Mouse (Mus musculus): ENCODE measurements around the gene Foxe3. TPM values are rescaled to one million over a fixed set of nuclear protein-coding genes. Genes with fewer than 3 reads are reported as not detected.

Gene Foxe3
- polyA plus RNA-seq, 1 experiment from 2014 or later, result not detected

DNA sequence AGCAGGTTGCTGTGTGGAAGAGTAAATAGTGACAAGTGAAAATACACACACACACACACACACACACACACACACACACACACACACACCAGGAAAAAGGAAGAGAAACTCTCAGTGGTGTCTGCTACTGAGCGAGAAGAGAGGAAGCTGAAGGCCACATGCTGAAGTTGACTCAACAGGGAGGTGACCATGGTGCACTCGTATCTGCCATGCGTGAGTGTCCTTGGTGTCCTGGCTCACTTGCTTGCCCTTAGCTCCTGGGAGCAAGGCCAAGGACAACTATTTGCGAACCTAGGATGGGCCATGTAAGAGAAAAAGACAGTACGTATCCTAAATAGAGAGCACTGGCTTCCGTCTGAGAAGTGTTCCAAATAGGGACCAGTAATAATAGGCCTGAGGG, 8.4 kb upstream of the Foxe3 start:
- WGBS, result 84% methylated on average over 6 of the region's 6 CpGs
- no peak overlapping the region for H3K4me2 ChIP-seq (ENCODE audit: low read depth, low read length)

DNA sequence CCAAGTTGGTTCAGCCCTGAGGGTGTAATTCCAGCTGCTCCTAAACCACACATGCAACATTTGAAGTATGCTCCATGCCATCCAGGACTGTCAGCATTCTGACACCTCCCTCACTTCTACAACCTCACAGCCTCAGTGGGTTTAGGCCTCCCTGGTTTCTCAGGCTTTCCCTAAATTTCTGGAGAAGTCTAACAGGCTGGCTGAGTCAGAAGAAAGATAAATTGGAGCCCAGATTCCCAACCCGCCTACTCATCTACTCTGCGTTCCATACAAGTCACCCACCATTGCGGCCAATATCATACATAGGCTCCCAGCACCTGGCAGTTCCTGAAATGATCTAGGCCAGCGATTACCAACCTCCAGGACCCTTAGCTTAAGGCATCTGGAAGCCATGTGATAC, 6.9 kb upstream of the Foxe3 start:
- ATAC-seq (ENCODE audit: low read depth), result no peak
- H3K4me3 ChIP-seq (ENCODE audit: low read depth, low read length), result no peak overlapping the region
- no peaks in the 10 kb centered on the region for H3K4me1 ChIP-seq (ENCODE audit: control insufficient read depth, insufficient read depth, low read length)
- no peaks in the 10 kb centered on the region for H3K36me3 ChIP-seq (ENCODE audit: control insufficient read depth, insufficient read depth, low read length)
- H3K27me3 ChIP-seq (ENCODE audit: control insufficient read depth, insufficient read depth, low read length), result peaks cover 12% of the 10 kb centered on the region
- no peak overlapping the region for H3K27ac ChIP-seq (ENCODE audit: low read depth, low read length)
- H3K9me3 ChIP-seq (ENCODE audit: control insufficient read depth, low read length), result no peaks in the 10 kb centered on the region
- no peak overlapping the region for H3K4me2 ChIP-seq (ENCODE audit: low read depth, low read length)
- 89% methylated on average over 4 of the region's 4 CpGs for WGBS
- H3K9ac ChIP-seq (replicated peaks; ENCODE audit: low read depth, low read length), result no peak overlapping the region

More for the DNA sequence above, 8.4 kb upstream of the Foxe3 start:
- no peaks in the 10 kb centered on the region for H3K9me3 ChIP-seq (ENCODE audit: control insufficient read depth, low read length)
- H3K9ac ChIP-seq (replicated peaks; ENCODE audit: low read depth, low read length), result no peak overlapping the region
- no peak for ATAC-seq (ENCODE audit: low read depth)
- no peak overlapping the region for H3K4me3 ChIP-seq (ENCODE audit: low read depth, low read length)
- H3K27ac ChIP-seq (ENCODE audit: low read depth, low read length), result no peak overlapping the region
- H3K4me1 ChIP-seq (ENCODE audit: control insufficient read depth, insufficient read depth, low read length), result no peaks in the 10 kb centered on the region
- H3K36me3 ChIP-seq (ENCODE audit: control insufficient read depth, insufficient read depth, low read length), result no peaks in the 10 kb centered on the region
- peaks cover 4% of the 10 kb centered on the region for H3K27me3 ChIP-seq (ENCODE audit: control insufficient read depth, insufficient read depth, low read length)

DNA sequence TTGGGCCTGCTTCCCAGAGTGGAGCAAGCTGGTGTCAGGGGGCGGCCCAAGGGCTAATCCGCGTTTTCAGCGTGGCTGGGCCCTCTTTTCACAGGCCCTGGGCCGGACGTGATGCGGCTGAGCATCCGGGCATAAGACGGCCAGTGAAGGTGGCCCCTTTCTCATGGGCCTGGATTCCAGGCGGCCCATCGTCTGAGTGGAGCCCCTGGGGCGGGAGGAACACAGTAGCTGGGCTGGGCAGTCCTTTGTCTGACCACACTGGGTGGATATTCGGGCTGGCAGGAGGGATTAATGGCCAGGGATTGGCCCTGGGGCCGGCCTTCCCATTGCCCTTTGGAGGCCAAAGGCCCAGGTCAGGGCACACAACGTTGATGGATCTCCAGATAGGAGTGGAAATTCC, 3.3 kb upstream of the Foxe3 start:
- H3K27ac ChIP-seq (ENCODE audit: low read depth, low read length), result no peak overlapping the region
- no peak overlapping the region for H3K9ac ChIP-seq (replicated peaks; ENCODE audit: low read depth, low read length)
- no peaks in the 10 kb centered on the region for H3K9me3 ChIP-seq (ENCODE audit: control insufficient read depth, low read length)
- no peak overlapping the region for H3K4me3 ChIP-seq (ENCODE audit: low read depth, low read length)
- no peak overlapping the region for H3K4me2 ChIP-seq (ENCODE audit: low read depth, low read length)
- 0 out of 2 replicates have a peak, but pooled peaks have one; percentile 26 for ATAC-seq (ENCODE audit: low read depth)
- peaks cover 47% of the 10 kb centered on the region for H3K27me3 ChIP-seq (ENCODE audit: control insufficient read depth, insufficient read depth, low read length)
- peaks cover 4% of the 10 kb centered on the region; the same call in 1 of the 2 replicates for H3K4me1 ChIP-seq (ENCODE audit: control insufficient read depth, insufficient read depth, low read length)
- WGBS, result 13% methylated on average over 15 of the region's 15 CpGs
- no peaks in the 10 kb centered on the region for H3K36me3 ChIP-seq (ENCODE audit: control insufficient read depth, insufficient read depth, low read length)

DNA sequence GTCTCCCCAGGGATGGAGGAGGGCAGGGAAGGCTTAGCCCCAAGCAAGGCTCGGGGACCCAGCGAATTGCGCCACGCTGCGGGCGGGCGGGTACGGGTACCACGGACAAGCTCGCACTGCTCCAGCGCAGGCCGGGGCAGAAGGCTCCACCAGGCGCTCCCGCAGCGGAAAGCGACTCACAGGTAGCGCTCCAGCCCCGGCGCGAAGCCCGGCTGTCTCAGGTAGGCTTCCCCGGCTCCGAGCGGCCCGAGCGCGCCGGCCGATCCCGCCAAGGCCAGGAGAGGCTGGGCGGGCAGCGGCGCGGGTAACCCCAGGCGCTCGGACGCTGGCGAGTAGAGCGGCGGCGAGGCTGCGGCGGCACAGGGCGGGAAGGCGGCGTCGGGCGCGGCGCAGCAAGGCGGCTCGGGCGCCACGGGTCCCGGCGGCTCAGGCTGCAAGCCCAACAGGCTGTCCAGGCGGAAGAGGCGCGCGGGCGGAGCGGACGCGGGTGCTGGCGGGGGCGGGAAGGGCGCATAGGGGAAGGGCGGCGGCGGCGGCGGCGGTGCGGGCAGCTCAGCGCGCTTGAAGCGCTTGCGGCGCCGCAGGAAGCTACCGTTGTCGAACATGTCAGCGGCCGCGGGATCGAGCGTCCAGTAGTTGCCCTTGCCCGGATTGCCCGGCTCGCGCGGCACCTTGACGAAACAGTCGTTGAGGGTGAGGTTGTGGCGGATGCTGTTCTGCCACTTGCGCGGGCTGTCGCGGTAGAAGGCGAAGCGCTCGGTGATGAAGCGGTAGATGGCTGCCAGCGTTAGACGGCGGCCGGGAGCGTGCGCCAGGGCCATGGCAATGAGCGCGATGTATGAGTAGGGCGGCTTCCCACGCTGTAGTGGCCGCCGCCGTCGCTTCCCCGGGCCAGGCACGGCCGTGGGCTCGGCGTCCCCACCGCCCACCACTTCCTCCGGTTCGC, 569 bp downstream of the Foxe3 start:
- 0 out of 2 replicates have a peak overlapping the region, but pooled peaks have one; percentile 28 for H3K9ac ChIP-seq (replicated peaks; ENCODE audit: low read depth, low read length)
- WGBS, result under 1% methylated on average over 88 of the region's 125 CpGs
- peaks cover 72% of the 10 kb centered on the region for H3K27me3 ChIP-seq (ENCODE audit: control insufficient read depth, insufficient read depth, low read length)
- ATAC-seq (ENCODE audit: low read depth), result peak; percentile 56
- H3K4me3 ChIP-seq (ENCODE audit: low read depth, low read length), result peak overlapping the region; percentile 28
- H3K4me2 ChIP-seq (ENCODE audit: low read depth, low read length), result peak overlapping the region; percentile 49
- peaks cover 4% of the 10 kb centered on the region; the same call in 1 of the 2 replicates for H3K4me1 ChIP-seq (ENCODE audit: control insufficient read depth, insufficient read depth, low read length)
- no peaks in the 10 kb centered on the region for H3K9me3 ChIP-seq (ENCODE audit: control insufficient read depth, low read length)
- H3K36me3 ChIP-seq (ENCODE audit: control insufficient read depth, insufficient read depth, low read length), result no peaks in the 10 kb centered on the region
- no peak overlapping the region for H3K27ac ChIP-seq (ENCODE audit: low read depth, low read length)

DNA sequence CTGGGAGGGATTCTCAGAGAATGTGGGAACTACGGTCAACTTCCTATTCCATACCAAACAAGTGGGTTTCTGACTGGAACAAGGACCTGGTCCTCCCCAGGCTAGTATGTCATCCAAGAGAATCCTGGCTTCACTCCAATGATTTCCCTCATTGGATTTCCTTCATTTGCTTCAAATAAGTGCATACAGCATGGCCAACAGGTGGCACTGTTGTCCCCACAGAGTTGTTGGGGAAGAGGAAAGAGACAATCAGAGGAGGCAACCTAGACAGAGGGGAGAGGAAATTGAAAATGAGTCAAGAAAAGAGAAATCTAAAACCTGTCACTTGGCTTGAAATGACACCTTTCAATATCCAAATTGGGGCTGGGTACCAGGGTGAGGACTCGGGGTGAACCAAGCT, 8.7 kb downstream of the Foxe3 start:
- Histone ChIP-seq H3K36me3 (ENCODE audit: control insufficient read depth, insufficient read depth, low read length) (no peaks in the 10 kb centered on the region), H3K9ac (replicated peaks; ENCODE audit: low read depth, low read length) (no peak overlapping the region), H3K9me3 (ENCODE audit: control insufficient read depth, low read length) (no peaks in the 10 kb centered on the region), H3K4me1 (ENCODE audit: control insufficient read depth, insufficient read depth, low read length) (no peaks in the 10 kb centered on the region), H3K4me2 (ENCODE audit: low read depth, low read length) (no peak overlapping the region), H3K27me3 (ENCODE audit: control insufficient read depth, insufficient read depth, low read length) (peaks cover 54% of the 10 kb centered on the region), H3K4me3 (ENCODE audit: low read depth, low read length) (no peak overlapping the region), H3K27ac (ENCODE audit: low read depth, low read length) (no peak overlapping the region)
- 44% methylated on average over 2 of the region's 2 CpGs for WGBS
- no peak for ATAC-seq (ENCODE audit: low read depth)

DNA sequence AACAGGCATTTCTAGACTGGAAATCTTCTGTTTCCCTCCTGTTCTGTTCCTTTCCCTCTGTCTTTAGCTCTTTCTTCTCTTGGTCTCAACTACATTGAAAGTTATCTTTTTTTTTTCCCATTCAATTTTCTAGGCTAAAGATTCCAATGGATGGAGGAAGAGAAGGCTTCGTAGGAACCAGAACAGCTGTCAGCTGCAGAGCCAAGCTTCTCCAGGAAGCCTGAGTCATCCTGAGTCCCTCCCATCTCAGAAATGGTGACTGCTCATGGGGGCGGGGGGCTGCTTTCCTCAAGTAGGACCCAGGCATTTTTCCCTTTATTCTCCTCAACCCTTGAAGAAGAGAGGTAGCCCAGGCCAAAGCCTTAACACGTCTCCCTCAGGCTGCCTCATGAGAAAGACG, 9.8 kb downstream of the Foxe3 start:
- Histone ChIP-seq H3K36me3 (ENCODE audit: control insufficient read depth, insufficient read depth, low read length) (no peaks in the 10 kb centered on the region), H3K4me3 (ENCODE audit: low read depth, low read length) (no peak overlapping the region), H3K9ac (replicated peaks; ENCODE audit: low read depth, low read length) (no peak overlapping the region), H3K9me3 (ENCODE audit: control insufficient read depth, low read length) (no peaks in the 10 kb centered on the region), H3K4me2 (ENCODE audit: low read depth, low read length) (no peak overlapping the region), H3K27me3 (ENCODE audit: control insufficient read depth, insufficient read depth, low read length) (peaks cover 56% of the 10 kb centered on the region), H3K4me1 (ENCODE audit: control insufficient read depth, insufficient read depth, low read length) (no peaks in the 10 kb centered on the region), H3K27ac (ENCODE audit: low read depth, low read length) (no peak overlapping the region)
- ATAC-seq (ENCODE audit: low read depth), result no peak
- 36% methylated on average over 4 of the region's 4 CpGs for WGBS

DNA sequence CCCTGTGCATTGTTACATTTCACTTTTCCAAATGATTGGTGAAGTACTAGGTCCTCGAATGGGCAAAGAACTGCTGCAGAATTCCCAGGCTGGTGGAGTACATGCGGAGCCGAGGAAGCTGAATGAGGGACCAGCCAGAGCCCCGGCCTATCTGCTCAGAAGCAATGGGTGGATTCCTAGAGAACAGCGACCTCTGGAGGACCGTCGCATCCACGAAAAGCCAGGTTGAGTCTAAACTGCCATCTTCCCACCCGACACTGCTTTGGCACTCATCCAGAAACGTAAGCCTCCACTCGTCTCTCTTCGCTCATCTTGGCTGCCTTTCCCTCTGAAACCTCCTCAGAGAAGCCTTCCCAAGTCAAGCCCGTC, 12.2 kb downstream of the Foxe3 start:
- Histone ChIP-seq H3K9me3 (ENCODE audit: control insufficient read depth, low read length) (no peaks in the 10 kb centered on the region), H3K4me2 (ENCODE audit: low read depth, low read length) (no peak overlapping the region), H3K27ac (ENCODE audit: low read depth, low read length) (no peak overlapping the region), H3K4me1 (ENCODE audit: control insufficient read depth, insufficient read depth, low read length) (no peaks in the 10 kb centered on the region), H3K27me3 (ENCODE audit: control insufficient read depth, insufficient read depth, low read length) (peaks cover 74% of the 10 kb centered on the region), H3K4me3 (ENCODE audit: low read depth, low read length) (no peak overlapping the region), H3K36me3 (ENCODE audit: control insufficient read depth, insufficient read depth, low read length) (no peaks in the 10 kb centered on the region), H3K9ac (replicated peaks; ENCODE audit: low read depth, low read length) (no peak overlapping the region)
- WGBS, result 0% methylated on average over 13 of the region's 13 CpGs
- ATAC-seq (ENCODE audit: low read depth), result peak; percentile 30; the same call in 1 of the 2 replicates

DNA sequence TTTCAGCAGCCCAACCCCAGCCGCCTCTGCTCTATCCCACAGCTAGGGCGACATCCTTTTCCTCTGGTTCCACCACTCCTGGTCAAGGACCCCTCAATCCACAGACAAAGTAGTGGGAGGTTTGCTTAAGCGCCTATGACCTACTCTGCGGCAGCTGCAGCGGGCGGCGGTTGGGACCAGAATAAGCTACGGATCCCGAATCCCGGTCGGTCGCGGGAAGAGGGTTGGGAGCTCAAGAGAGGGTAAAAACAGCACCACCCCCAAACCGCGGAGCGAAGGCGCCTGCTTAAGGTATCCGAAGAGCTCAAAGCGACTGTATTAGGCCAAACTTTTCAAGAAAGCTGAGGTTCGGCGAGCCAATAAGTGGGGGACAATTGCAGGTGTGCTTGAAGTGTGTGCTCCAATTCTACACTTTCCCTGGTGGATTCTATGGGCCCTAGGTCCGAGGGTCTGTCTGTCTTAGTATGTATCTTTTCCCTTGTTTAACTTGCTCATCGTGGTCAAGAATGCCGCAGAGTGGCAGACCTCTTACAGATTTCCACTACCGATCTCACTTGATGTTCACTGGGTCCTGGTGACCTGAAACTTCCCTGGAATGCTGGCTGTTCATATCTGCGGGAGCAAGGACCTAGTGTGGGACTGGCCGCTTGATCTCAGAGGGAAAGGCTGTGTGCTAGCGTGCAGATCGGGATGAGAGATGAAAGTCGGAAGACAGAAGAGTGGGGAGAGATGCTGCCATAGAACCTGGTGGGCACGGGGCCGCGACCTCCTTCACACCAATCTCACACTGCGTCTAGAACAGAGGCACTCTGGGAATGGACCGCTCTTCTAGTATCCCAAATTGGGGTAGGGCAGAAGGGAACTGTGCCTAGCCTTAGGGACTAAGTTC, 12.9 kb downstream of the Foxe3 start:
- no peak overlapping the region for H3K4me2 ChIP-seq (ENCODE audit: low read depth, low read length)
- H3K4me3 ChIP-seq (ENCODE audit: low read depth, low read length), result no peak overlapping the region
- 2% methylated on average over 35 of the region's 35 CpGs for WGBS
- ATAC-seq (ENCODE audit: low read depth), result no peak; the same call in 1 of the 2 replicates
- H3K9ac ChIP-seq (replicated peaks; ENCODE audit: low read depth, low read length), result no peak overlapping the region
- 0 out of 2 replicates have a peak, but pooled peaks cover 2% of the 10 kb centered on the region for H3K4me1 ChIP-seq (ENCODE audit: control insufficient read depth, insufficient read depth, low read length)
- H3K9me3 ChIP-seq (ENCODE audit: control insufficient read depth, low read length), result no peaks in the 10 kb centered on the region
- no peak overlapping the region for H3K27ac ChIP-seq (ENCODE audit: low read depth, low read length)
- peaks cover 78% of the 10 kb centered on the region for H3K27me3 ChIP-seq (ENCODE audit: control insufficient read depth, insufficient read depth, low read length)
- H3K36me3 ChIP-seq (ENCODE audit: control insufficient read depth, insufficient read depth, low read length), result no peaks in the 10 kb centered on the region
